Mouse (Mus musculus) heart, embryonic 14.5 days (tissue): ENCODE results near the gene Bmp3. TPM values are rescaled to one million over a fixed set of nuclear protein-coding genes. Genes with fewer than 3 reads are reported as not detected.

Experiments
- ATAC-seq: fragments of 200-750 bp; cut with Nextera tagmentation; 2 replicates; pipeline ENCODE4 v1.8.0; 2017; ENCODE audit warnings: low read depth, moderate TSS enrichment; ENCODE audit not compliant: insufficient number of reproducible peaks, insufficient read depth, low FRiP score
- H3K27ac ChIP-seq, 2 experiments: fragments of 200-500 bp in 1 of 2; fragments of 300-500 bp in 1 of 2; sonication (generic) in 1 of 2; replicated peaks in 1 of 2; 2 replicates each; pipeline ENCODE4 v1.5.1; 2012 to 2014; ENCODE audit warnings: low read depth in 2 of 2, low read length in 2 of 2, control low read depth in 1 of 2, mild to moderate bottlenecking in 1 of 2, mixed read lengths in 1 of 2; ENCODE audit not compliant: control insufficient read depth in 1 of 2, insufficient read depth in 1 of 2
- H3K27me3 ChIP-seq: fragments of 300-500 bp; sonication (generic); 2 replicates; pipeline ENCODE4 v1.6.1; 2014; ENCODE audit warnings: mild to moderate bottlenecking, low read length, control low read depth; ENCODE audit not compliant: control insufficient read depth, insufficient read depth
- H3K36me3 ChIP-seq: fragments of 300-500 bp; sonication (generic); 2 replicates; pipeline ENCODE4 v1.6.1; 2014; ENCODE audit warnings: mild to moderate bottlenecking, control low read depth, low read length, mixed read lengths; ENCODE audit not compliant: control insufficient read depth, insufficient read depth
- H3K4me1 ChIP-seq, 2 experiments: fragments of 200-500 bp in 1 of 2; fragments of 300-500 bp in 1 of 2; sonication (generic) in 1 of 2; 2 replicates each; pipeline ENCODE4 v1.6.1; 2012 to 2014; ENCODE audit warnings: low read length in 2 of 2, control low read depth in 1 of 2, mixed read lengths in 1 of 2; ENCODE audit not compliant: control insufficient read depth in 2 of 2, insufficient read depth in 2 of 2
- H3K4me2 ChIP-seq: fragments of 300-500 bp; sonication (generic); 2 replicates; pipeline ENCODE4 v1.6.1; 2014; ENCODE audit warnings: mild to moderate bottlenecking, low read length
- H3K4me3 ChIP-seq, 2 experiments: fragments of 200-500 bp in 1 of 2; fragments of 300-500 bp in 1 of 2; sonication (generic) in 1 of 2; 2 replicates each; pipeline ENCODE4 v1.5.1; 2012 to 2014; ENCODE audit warnings: low read length in 2 of 2, mild to moderate bottlenecking in 2 of 2, control low read depth in 1 of 2, low read depth in 1 of 2, moderate library complexity in 1 of 2; ENCODE audit not compliant: control insufficient read depth in 1 of 2, insufficient read depth in 1 of 2
- H3K9ac ChIP-seq: fragments of 300-500 bp; sonication (generic); 2 replicates; pipeline ENCODE4 v1.6.1; 2014; ENCODE audit warnings: mild to moderate bottlenecking, low read length
- H3K9me3 ChIP-seq: fragments of 300-500 bp; sonication (generic); 2 replicates; pipeline ENCODE4 v1.6.1; 2016; ENCODE audit warnings: low read length, control low read depth; ENCODE audit not compliant: control insufficient read depth
- WGBS: fragments of 180-500 bp; shearing (Covaris S2); extraction: QIAGEN DNeasy Blood & Tissue Kit; methylation state at CpG from one replicate; pipeline ENCODE4 v1.1.7; 2014; 5-methylcytosine and 5-hydroxymethylcytosine counted together
- polyA plus RNA-seq: library from polyadenylated mRNA; unstranded; fragments of >200 nt; fragmentation: Nextera tagmentation; extraction: Ambion mirVana; gene quantifications from 2 replicates; pipeline ENCODE4 v1.2.1, GENCODE M21; 2014

Bmp3 gene
- polyA plus RNA-seq = 0.53 and 0.73 TPM in 2 replicates

GRCm38 (mm10) chr5:98854264-98854626 lies at the start of gene Bmp3:
Bmp3 (plus strand) TSS chr5:98854415.
- peak within 1 kb of the TSS; percentile 46 to 48 for H3K4me3 ChIP-seq
- peak within 1 kb of the TSS; percentile 42; the same call in 1 of the 2 replicates for H3K9ac ChIP-seq
- no peak within 1 kb of the TSS for H3K27ac ChIP-seq
- no peaks in the 10 kb centered on the region for H3K36me3 ChIP-seq
- H3K4me1 ChIP-seq = peaks cover 4 to 7% of the 10 kb centered on the region in 2 experiments; a peak in 2 of 4 replicates
- no peak for ATAC-seq
- WGBS = 2% methylated on average over 10 of the region's 10 CpGs
- H3K9me3 ChIP-seq = no peaks in the 10 kb centered on the region
- peaks cover 64% of the 10 kb centered on the region for H3K27me3 ChIP-seq
- peak within 1 kb of the TSS; percentile 93 for H3K4me2 ChIP-seq

GRCm38 (mm10) chr5:98804761-98805160 lies 49.5 kb upstream of the Bmp3 start:
- no peak overlapping the region for H3K4me2 ChIP-seq
- H3K27ac ChIP-seq = no peak overlapping the region
- no peaks in the 10 kb centered on the region for H3K9me3 ChIP-seq
- no peaks in the 10 kb centered on the region for H3K27me3 ChIP-seq
- H3K9ac ChIP-seq = no peak overlapping the region
- H3K4me3 ChIP-seq = no peak overlapping the region
- H3K36me3 ChIP-seq = no peaks in the 10 kb centered on the region
- no peak for ATAC-seq
- WGBS = 61% methylated on average over 6 of the region's 6 CpGs
- no peaks in the 10 kb centered on the region for H3K4me1 ChIP-seq

- H3K4me2 ChIP-seq = no peak overlapping the region
- H3K4me3 ChIP-seq = no peak overlapping the region
- H3K9me3 ChIP-seq = no peaks in the 10 kb centered on the region
- no peaks in the 10 kb centered on the region for H3K36me3 ChIP-seq
- no peaks in the 10 kb centered on the region for H3K27me3 ChIP-seq
- H3K9ac ChIP-seq = no peak overlapping the region
- 88% methylated on average over 4 of the region's 4 CpGs for WGBS
- no peaks in the 10 kb centered on the region for H3K4me1 ChIP-seq
- no peak overlapping the region for H3K27ac ChIP-seq
- no peak for ATAC-seq
These were observed 47.7 kb upstream of the Bmp3 start for GRCm38 (mm10) chr5:98806492-98806891.

- no peaks in the 10 kb centered on the region for H3K9me3 ChIP-seq
- H3K27me3 ChIP-seq = no peaks in the 10 kb centered on the region
- ATAC-seq = no peak
- no peak overlapping the region for H3K9ac ChIP-seq
- H3K36me3 ChIP-seq = no peaks in the 10 kb centered on the region
- H3K4me2 ChIP-seq = no peak overlapping the region
- H3K27ac ChIP-seq = no peak overlapping the region
- 72% methylated on average over 7 of the region's 7 CpGs for WGBS
- no peaks in the 10 kb centered on the region for H3K4me1 ChIP-seq
- no peak overlapping the region for H3K4me3 ChIP-seq
These were observed 47.2 kb upstream of the Bmp3 start for GRCm38 (mm10) chr5:98807022-98807421.

GRCm38 (mm10) chr5:98807953-98808352 lies 46.3 kb upstream of the Bmp3 start:
- no peak overlapping the region for H3K27ac ChIP-seq
- H3K36me3 ChIP-seq = no peaks in the 10 kb centered on the region
- ATAC-seq = no peak
- no peak overlapping the region for H3K4me2 ChIP-seq
- no peaks in the 10 kb centered on the region for H3K27me3 ChIP-seq
- 69% methylated on average over 9 of the region's 9 CpGs for WGBS
- H3K4me1 ChIP-seq = no peaks in the 10 kb centered on the region
- H3K9ac ChIP-seq = no peak overlapping the region
- no peak overlapping the region for H3K4me3 ChIP-seq
- H3K9me3 ChIP-seq = no peaks in the 10 kb centered on the region

GRCm38 (mm10) chr5:98812380-98812779 lies 41.8 kb upstream of the Bmp3 start:
- H3K27ac ChIP-seq = no peak overlapping the region
- H3K4me2 ChIP-seq = no peak overlapping the region
- H3K9me3 ChIP-seq = no peaks in the 10 kb centered on the region
- no peaks in the 10 kb centered on the region for H3K27me3 ChIP-seq
- H3K4me1 ChIP-seq = no peaks in the 10 kb centered on the region
- no peak overlapping the region for H3K9ac ChIP-seq
- no peak for ATAC-seq
- H3K36me3 ChIP-seq = no peaks in the 10 kb centered on the region
- H3K4me3 ChIP-seq = no peak overlapping the region
- WGBS = 77% methylated on average over 1 of the region's 1 CpGs

- H3K4me1 ChIP-seq = no peaks in the 10 kb centered on the region
- H3K27ac ChIP-seq = no peak overlapping the region
- H3K27me3 ChIP-seq = no peaks in the 10 kb centered on the region
- no peaks in the 10 kb centered on the region for H3K36me3 ChIP-seq
- H3K9me3 ChIP-seq = no peaks in the 10 kb centered on the region
- H3K4me2 ChIP-seq = no peak overlapping the region
- 75% methylated on average over 1 of the region's 1 CpGs for WGBS
- ATAC-seq = no peak
- no peak overlapping the region for H3K9ac ChIP-seq
- H3K4me3 ChIP-seq = no peak overlapping the region
These were observed 38.9 kb upstream of the Bmp3 start for GRCm38 (mm10) chr5:98815269-98815668.

GRCm38 (mm10) chr5:98833760-98834159 lies 20.5 kb upstream of the Bmp3 start:
- Histone ChIP-seq H3K4me3 (no peak overlapping the region), H3K4me2 (no peak overlapping the region), H3K9me3 (no peaks in the 10 kb centered on the region), H3K9ac (no peak overlapping the region), H3K36me3 (no peaks in the 10 kb centered on the region), H3K27ac (no peak overlapping the region), H3K27me3 (no peaks in the 10 kb centered on the region; the same call in 1 of the 2 replicates), H3K4me1 (no peaks in the 10 kb centered on the region)
- WGBS = 72% methylated on average over 9 of the region's 9 CpGs
- ATAC-seq = no peak
